Mouse (Mus musculus) ES-Bruce4 (cell line): Measurements from ENCODE around the gene Sema3c.

Experiments used
- CTCF ChIP-seq: IDR thresholded peaks from one replicate; pipeline ENCODE4 v1.8.1; 2011; ENCODE audit warnings: low read depth, low read length
- EP300 ChIP-seq: IDR thresholded peaks from 2 replicates; pipeline ENCODE4 v1.6.1; 2011; ENCODE audit warnings: low read depth, low read length; ENCODE audit not compliant: insufficient read depth
- POLR2A ChIP-seq: IDR thresholded peaks from one replicate; pipeline ENCODE4 v1.8.1; 2011; ENCODE audit warnings: low read length; ENCODE audit not compliant: insufficient read depth

- TF ChIP-seq CTCF = no peak
- TF ChIP-seq EP300 = no peak
- TF ChIP-seq POLR2A = no peak
These were observed 17.8 kb downstream of the Sema3c start for GRCm38 (mm10) chr5:17591908-17592307.
